Mouse (Mus musculus): ENCODE results near the gene Ubqln4. TPM values are rescaled to one million over a fixed set of nuclear protein-coding genes. Genes with fewer than 3 reads are reported as not detected.
"Not testable (repeated sequence)": the region's sequence is repeated elsewhere in the genome, so short reads cannot be mapped to it uniquely, and the experiment has no call there.

The Ubqln4 gene
- total RNA-seq, 2 experiments from 2014 or later, result 79.9 to 81.8 TPM

DNA sequence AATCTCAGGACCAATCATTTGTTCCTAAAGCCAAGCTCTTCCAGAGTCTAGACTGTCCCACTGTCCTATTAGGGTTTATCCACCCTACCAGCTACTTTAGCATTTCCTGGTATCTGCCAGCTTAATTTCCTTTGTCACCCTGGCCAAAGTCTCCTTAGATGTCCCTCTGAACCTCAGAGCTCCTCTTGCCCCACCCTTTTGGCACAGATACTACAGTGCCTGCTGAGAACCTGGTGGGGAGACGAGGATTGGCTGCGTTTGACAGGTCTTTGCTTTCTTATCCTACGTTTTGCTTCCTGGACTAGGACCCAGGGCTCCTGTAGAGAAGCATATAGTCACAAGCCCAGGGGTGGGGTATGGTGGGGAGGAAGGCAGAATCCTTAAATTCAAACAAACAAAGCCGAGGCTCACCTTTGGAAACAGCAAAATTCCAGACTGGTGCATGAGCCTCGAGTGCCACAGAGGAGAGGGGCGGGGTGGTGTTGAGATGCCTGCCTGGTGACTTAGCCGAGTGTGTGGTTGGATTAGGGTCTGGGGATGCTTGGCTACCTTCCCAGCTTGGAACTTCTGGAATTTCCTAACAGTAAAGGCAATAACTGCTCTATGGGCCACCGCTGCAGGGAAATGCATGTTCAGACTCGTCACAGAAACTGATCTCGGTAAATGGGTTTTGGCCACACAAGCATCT, 40.5 kb downstream of the Ubqln4 start:
- no peak for DNase-seq (ENCODE audit: low spot score in 2 of 2)

DNA sequence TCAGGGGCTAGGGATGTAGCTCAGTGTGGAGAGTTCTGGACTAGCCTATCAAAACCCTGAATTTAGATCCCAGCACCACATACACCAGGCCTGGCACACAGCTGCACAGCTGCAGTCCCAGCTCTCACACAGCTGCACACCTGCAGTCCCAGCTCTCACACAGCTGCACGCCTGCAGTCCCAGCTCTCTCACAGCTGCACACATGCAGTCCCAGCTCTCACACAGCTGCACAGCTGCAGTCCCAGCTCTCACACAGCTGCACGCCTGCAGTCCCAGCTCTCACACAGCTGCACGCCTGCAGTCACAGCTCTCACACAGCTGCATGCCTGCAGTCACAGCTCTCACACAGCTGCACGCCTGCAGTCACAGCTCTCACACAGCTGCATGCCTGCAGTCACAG, 43.0 kb downstream of the Ubqln4 start:
- not testable (repeated sequence) for DNase-seq (ENCODE audit: low spot score in 2 of 2)

DNA sequence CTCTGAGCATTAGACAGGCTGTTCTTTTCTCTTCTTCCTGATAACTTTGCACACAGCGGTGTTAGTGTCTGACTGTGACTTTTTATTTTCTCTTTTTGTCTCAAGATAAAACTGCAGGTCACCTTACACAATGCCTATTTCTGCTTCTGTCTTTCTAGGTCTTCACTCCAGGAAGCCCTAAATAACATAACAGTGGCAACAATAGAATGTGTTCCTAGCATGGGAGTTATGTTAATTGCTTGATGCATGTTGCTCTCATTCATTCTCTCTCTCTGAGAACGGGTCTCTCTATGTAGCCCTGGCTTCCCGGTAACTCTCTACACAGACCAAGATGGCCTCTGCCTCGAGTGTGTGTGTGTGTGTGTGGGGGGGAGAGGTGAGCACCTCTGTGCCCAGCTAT, 48.9 kb downstream of the Ubqln4 start:
- DNase-seq (ENCODE audit: low spot score in 2 of 2), result no peak

DNA sequence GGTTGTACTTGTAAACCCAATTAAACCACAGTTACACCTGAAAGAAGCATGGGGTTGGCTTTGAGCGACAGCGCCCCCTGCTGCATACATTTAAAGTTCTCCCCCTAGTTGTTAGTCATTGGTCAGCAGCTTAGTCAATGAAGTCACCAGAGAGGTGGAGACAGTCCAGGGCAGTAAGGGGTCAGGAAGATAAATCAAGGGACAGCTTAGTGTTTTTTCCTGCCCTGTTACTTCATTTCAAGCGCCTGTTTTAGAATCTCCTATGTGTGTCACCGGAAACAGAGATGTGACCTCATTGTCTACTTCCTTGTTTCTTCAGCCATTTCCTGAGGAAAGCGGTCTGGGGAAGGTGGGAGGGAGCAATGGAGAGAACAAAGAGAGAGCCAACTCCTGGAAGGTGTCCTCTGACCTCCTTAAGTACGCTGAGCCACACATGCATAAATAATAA, 50.2 kb downstream of the Ubqln4 start:
- DNase-seq (ENCODE audit: low spot score in 2 of 2), result peak; percentile 56 to 67

DNA sequence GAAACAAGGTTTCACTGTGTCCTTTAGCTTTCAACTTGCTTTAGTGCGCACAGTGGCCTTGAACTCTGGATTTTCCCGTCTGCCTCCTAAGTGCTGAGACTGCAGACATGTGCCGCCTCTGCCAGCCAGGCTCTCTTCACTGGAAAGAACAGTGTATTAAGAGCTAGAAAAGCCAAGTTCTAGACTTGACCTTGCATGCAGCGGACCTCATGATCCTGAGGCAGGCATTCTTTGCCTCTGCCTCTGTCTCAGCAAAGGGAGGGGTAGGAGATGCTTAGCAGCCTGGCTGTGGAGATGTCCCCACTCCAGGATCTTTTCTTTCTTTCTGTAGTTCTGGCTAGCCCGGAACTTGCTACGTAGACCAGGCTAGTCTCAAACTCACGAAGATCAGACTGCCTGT, 51.3 kb downstream of the Ubqln4 start:
- no peak for DNase-seq (ENCODE audit: low spot score in 2 of 2)

DNA sequence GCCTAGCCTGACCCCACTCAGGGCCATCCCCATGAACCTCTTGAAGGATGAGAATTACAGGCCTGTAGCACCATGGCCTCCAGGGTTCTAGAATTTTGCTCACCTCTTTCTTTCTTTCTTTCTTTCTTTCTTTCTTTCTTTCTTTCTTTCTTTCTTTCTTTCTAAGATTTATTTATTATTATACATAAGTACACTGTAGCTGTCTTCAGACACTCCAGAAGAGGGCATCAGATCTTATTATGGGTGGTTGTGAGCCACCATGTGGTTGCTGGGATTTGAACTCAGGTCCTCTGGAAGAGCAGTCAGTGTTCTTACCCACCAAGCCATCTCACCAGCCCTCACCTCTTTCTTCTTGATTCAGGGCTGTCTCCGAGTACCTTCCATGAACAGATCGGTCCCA, 52.1 kb downstream of the Ubqln4 start, which contains the start of gene Arhgef2:
Gene Arhgef2, plus strand, starts transcription at position 301 of the 400 bp plus-strand sequence.
- DNase-seq (ENCODE audit: low spot score in 2 of 2), result not testable (repeated sequence)

DNA sequence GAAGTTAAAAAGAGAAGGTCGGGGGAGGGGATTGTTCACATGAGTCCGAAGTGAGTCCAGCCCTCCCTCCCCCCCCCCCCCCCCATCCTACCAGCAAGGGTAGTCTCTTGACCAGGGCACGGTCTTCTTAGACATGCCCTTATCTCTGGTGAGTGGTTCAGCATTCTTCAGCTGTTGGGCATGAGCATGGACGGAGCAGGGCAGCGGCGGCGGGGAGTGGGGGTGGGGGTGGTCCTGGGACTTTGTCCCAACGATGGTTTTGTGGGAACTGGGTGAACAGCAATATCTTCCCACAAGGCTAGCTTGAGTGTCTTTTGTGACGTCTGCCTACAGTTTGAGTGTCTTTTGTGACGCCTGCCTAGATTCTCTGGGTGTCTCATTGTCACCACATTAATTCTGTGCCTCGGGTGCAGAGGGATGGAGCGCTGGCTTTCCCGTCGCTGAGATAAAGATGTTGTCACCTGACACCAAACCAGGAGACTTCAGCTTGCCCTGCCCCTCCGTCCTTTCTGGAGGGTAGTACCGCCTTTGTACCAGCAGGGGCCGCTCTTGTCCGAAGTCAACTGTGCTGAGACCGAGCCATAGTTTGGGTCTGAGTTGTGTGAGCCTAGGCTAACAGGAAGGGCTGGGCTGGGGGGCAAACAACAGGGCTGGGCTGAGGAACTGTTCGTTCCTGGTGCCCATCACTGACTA, 53.7 kb downstream of the Ubqln4 start:
- peak; percentile 94 to 95 for DNase-seq (ENCODE audit: low spot score in 2 of 2)

DNA sequence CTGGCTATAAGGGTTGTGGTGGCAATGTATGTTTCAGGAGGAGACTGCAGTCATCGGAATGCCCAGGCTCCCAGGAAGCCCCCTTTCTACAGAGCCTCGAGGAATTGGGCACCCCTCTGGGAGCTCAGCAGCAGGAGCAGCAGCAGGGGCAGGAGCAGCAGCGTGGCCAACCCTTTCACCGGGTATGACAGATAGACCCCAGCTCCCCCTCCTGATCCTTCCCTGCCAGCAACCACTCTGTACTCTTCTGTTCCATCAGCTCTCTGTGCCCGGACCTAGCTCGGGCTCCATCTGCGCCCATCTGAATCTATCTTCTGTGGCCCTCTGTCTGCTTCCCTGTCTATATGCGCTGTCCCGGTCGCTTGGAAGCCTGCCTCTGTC, 54.2 kb downstream of the Ubqln4 start:
- no peak for DNase-seq (ENCODE audit: low spot score in 2 of 2)

DNA sequence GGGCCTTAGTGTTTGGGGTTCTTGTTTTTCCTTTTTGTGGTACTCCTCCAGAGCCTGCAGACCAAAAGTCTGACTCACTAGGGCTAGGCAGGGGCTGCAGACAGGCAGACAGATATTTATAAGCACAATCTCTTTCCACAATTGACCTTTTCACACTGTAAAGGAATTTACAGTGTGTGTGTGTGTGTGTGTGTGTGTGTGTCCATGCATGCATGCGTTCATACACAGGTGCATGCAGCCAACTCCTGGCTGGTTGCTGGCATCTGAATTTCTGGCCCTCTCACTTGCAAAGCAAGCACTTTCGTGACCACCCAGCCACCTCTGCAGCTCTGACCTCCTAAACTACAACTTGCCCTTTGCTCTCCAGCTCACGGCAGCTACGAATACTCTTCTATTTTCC, 55.5 kb downstream of the Ubqln4 start:
- no peak for DNase-seq (ENCODE audit: low spot score in 2 of 2)

DNA sequence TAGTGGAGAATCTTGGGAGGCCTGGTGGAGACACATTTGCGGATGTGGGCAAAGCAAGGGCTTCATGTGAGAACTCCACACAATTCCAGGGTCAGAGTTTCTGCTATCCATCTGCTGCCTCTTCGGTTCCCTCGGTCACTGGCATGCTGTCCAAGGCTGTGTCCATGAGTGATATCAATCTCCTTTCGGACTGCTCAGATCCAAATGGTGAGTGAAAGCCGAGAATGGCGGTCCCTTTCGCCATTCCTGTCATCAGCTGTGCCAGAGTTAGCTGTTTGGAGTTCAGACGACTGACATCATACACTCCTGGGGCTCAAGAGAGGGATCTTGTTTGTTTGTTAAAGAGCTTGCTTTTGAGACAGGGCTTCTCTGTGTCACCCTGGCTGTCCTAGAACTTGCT, 60.9 kb downstream of the Ubqln4 start:
- no peak for DNase-seq (ENCODE audit: low spot score in 2 of 2)

DNA sequence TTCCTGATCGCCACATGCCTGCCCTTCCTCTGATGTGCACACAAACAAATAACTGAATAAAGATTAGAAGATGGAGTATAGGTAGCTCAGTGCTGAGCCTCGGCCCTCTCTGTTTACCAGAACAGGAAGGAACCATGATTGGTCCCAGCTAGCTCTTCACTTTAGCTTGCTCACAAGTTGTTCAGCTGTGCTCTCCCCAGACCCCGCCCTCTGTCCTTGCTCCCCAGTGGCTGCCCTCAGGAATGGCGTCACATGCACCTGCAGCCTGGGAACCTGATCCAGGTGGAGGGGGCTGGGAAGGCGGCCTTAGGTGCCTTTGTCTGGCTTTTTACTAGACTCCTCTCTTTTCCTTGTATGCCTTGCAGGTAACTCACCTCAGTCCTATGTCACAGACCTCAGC, 61.6 kb downstream of the Ubqln4 start:
- DNase-seq (ENCODE audit: low spot score in 2 of 2), result no peak

DNA sequence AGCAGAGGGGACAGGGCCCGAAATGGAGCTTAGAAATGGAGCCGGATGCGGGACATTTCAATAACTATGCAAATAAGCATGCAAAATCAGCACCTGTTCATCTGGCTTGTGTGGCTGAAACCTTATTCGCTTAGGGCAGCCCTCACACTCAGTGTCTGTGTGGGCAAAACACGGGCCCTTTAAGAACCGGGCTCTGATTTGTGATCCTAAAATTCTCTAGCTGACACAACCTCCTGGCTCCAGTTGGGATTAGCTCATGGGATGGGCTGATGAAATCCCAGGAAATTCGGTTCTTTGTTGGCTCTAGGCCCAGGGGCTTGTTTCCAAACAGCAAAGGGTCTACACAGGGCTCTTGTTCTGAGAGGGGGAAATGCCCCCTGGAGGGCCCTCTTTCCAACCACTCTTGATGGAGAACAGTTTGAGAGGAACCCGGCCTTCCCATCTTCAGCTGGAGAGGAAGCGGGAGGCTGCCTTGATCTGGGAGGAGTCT, 62.4 kb downstream of the Ubqln4 start:
- peak in 1 of 2 experiments; percentile 55 for DNase-seq (ENCODE audit: low spot score in 2 of 2)

DNA sequence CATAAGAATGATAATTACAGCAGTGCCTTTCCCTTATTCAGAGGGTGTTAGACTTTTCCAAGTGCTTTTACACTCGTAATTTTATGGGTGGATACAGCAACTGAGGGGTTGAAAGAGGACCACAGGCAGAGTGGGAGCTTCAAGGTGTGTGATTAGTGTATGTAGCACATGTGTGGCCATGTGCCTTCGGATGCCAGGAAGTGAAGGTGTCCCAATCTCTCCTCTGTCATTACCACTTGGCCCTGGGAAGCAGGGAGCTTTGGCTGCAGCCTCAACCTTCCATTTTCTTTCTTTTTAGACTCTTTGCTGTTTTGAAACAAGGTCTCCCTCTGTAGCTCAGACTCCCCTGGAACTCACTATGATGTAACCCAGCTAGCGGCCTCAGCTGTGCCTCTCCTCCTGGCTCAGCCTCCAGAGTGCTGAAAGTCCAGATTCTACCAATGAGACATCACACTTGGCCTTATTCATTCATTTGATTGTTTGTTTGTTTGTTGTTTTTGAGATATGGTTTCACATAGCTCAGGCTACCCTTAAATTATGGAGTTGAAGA, 63.5 kb downstream of the Ubqln4 start:
- DNase-seq (ENCODE audit: low spot score in 2 of 2), result no peak

DNA sequence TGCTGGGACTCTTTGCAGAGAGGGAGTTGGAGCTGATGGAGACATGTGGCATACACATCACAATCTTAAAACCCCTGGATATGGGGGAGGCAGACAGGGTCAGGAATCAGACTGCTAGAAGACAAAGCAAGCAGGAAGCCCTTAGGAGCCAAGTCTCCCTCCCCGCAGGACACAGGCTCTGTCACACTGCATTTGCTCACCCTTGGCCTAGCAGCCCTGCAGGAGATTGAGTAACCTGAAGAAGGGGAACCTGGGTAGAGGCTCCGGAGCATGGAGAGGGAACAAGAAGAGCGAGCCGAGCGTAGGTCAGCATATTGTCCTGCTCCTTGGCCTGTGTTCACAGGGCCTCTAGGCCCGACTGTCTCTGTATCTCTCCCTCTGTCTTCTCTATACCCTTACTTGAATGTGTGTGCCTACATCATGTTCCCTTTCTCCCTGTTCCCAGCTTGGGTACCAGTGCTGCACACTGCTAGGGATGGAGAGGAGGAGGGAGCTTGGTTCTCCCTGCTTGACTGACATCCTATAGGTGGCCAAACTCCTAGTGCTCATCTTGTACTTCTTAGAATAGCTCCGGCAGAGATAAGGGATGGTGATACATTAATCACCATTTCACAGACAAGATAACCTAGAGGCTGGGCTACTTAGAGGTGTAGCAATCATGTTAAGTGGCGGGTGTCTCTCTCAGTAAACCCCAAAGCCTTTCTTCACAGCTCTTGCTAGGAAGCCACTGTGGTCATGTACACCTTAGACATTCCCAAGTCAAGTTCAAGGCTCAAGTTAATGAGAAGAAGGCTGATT, 64.7 kb downstream of the Ubqln4 start:
- DNase-seq (ENCODE audit: low spot score in 2 of 2), result no peak

Small RNA genes within 50 kb of the gene (microRNA-seq; reads per million reads assigned to microRNA genes)
- 0 reads per million in 2 experiments for gene Mir1905

Other genes with a start within 250 kb of the Ubqln4 start
- gene Glmp, start 228.7 kb upstream of the Ubqln4 start, total RNA-seq (2021), result 10 to 100 TPM; 62.1 to 73.0 TPM
- under 1 TPM; 0.71 to 0.87 TPM for gene Tmem79, start 217.6 kb upstream of the Ubqln4 start, total RNA-seq (2021)
- 10 to 100 TPM; 71.6 to 72.7 TPM for gene Smg5, start 217.5 kb upstream of the Ubqln4 start, total RNA-seq (2021)
- 1 to 10 TPM; 6.8 to 8.4 TPM for gene Paqr6, start 189.2 kb upstream of the Ubqln4 start, total RNA-seq (2021)
- under 1 TPM; 0.55 to 0.83 TPM for gene Bglap3, start 181.0 kb upstream of the Ubqln4 start, total RNA-seq (2021)
- not detected for gene Bglap2, start 175.1 kb upstream of the Ubqln4 start, total RNA-seq (2021)
- gene Bglap, start 169.3 kb upstream of the Ubqln4 start, total RNA-seq (2021), result 1 to 10 TPM in 1 of 2 experiments, not detected in 1; 2.7 TPM
- 10 to 100 TPM; 10.9 to 11.6 TPM for gene Pmf1, start 143.4 kb upstream of the Ubqln4 start, total RNA-seq (2021)
- 10 to 100 TPM; 54.1 to 58.1 TPM for gene Slc25a44, start 128.6 kb upstream of the Ubqln4 start, total RNA-seq (2021)
- 10 to 100 TPM; 39.6 to 42.8 TPM for gene Sema4a, start 92.6 kb upstream of the Ubqln4 start, total RNA-seq (2021)
- 10 to 100 TPM; 46.2 to 50.5 TPM for gene Lmna, start 43.8 kb upstream of the Ubqln4 start, total RNA-seq (2021)
- 10 to 100 TPM; 17.0 to 18.5 TPM for gene Mex3a, start 21.4 kb upstream of the Ubqln4 start, total RNA-seq (2021)
- not detected for gene Rab25, start 5.5 kb upstream of the Ubqln4 start, total RNA-seq (2021)
- 100 to 1,000 TPM; 117 to 126 TPM for gene Lamtor2, start 684 bp upstream of the Ubqln4 start, total RNA-seq (2021)
- gene Ssr2, start 22.1 kb downstream of the Ubqln4 start, total RNA-seq (2021), result 100 to 1,000 TPM; 123 to 129 TPM
- gene Arhgef2, start 52.2 kb downstream of the Ubqln4 start, total RNA-seq (2021), result 100 to 1,000 TPM; 212 to 255 TPM
- gene Rxfp4, start 99.4 kb downstream of the Ubqln4 start, total RNA-seq (2021), result not detected
- 10 to 100 TPM; 54.2 to 56.1 TPM for gene Khdc4, start 132.0 kb downstream of the Ubqln4 start, total RNA-seq (2021)
- 10 to 100 TPM; 48.8 to 55.2 TPM for gene Rit1, start 163.1 kb downstream of the Ubqln4 start, total RNA-seq (2021)
- 100 to 1,000 TPM; 430 to 447 TPM for gene Syt11, start 221.4 kb downstream of the Ubqln4 start, total RNA-seq (2021)